Mouse (Mus musculus) ES-E14 (cell line): ENCODE results near the gene Hist1h3c.

ENCODE experiments used
- CHD2 ChIP-seq: IDR thresholded peaks from 2 replicates; pipeline ENCODE4 v1.6.1; 2014; ENCODE audit warnings: mild to moderate bottlenecking, low read depth, low read length, inconsistent platforms
- HCFC1 ChIP-seq: IDR thresholded peaks from 2 replicates; pipeline ENCODE4 v1.6.1; 2012; ENCODE audit warnings: low read length, inconsistent platforms, borderline replicate concordance; ENCODE audit not compliant: insufficient read depth
- MAFK ChIP-seq: IDR thresholded peaks from 2 replicates; pipeline ENCODE4 v1.6.1; 2014; ENCODE audit warnings: mild to moderate bottlenecking, low read depth, low read length, inconsistent platforms; ENCODE audit not compliant: insufficient read depth
- ZC3H11A ChIP-seq: IDR thresholded peaks from 2 replicates; pipeline ENCODE4 v1.6.1; 2012; ENCODE audit warnings: low read depth, mild to moderate bottlenecking, inconsistent platforms, low read length, borderline replicate concordance
- ZNF384 ChIP-seq: IDR thresholded peaks from 2 replicates; pipeline ENCODE4 v1.6.1; 2012; ENCODE audit warnings: low read depth, low read length, inconsistent platforms

GRCm38 (mm10) chr13:23747081-23747891 lies 1.9 kb upstream of the Hist1h3c start:
- no peak for TF ChIP-seq MAFK
- TF ChIP-seq ZC3H11A: no peak
- TF ChIP-seq ZNF384: no peak
- TF ChIP-seq CHD2: peak; percentile 47; the same call in 1 of the 2 replicates
- no peak for TF ChIP-seq HCFC1
